Mouse (Mus musculus): ENCODE measurements around the gene Slc39a9.

Gene Slc39a9

GRCm38 (mm10) chr12:80643693-80644505 is at the start of gene Slc39a9, which contains the start of gene Erh:
TSS of gene Slc39a9 (plus strand) at chr12:80643883.
TSS of gene Erh (minus strand) at chr12:80644341.
- DNase-seq = peak; percentile 93

- peak; percentile 39 for DNase-seq
Measured at GRCm38 (mm10) chr12:80594141-80594540, 49.5 kb upstream of the Slc39a9 start.

GRCm38 (mm10) chr12:80594781-80595180 is 48.9 kb upstream of the Slc39a9 start:
- no peak for DNase-seq

GRCm38 (mm10) chr12:80595566-80595965 is 48.1 kb upstream of the Slc39a9 start:
- DNase-seq = peak; percentile 50

GRCm38 (mm10) chr12:80595968-80596367 is 47.7 kb upstream of the Slc39a9 start:
- DNase-seq = no peak

GRCm38 (mm10) chr12:80598236-80598635 is 45.4 kb upstream of the Slc39a9 start:
- DNase-seq = no peak

DNA sequence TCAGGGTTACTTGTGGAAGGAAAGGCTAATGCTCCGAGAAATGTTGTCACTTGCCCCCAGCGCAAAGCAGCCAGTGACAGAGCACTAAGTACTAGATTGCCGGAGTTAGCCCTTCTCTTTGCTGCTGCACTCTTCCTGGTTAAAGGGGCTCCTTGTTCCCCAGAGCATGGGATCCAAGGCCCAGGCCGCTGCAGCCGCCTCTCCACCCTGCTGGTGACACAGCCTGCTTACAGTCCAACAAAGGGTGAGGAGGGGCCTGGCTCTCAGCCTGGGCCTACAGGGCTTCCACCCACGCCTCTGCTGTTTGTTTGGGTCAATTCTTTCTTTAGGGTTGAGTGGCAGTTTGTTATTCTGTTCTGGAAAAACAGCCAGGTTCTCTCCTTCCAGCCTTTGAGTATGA is 44.9 kb upstream of the Slc39a9 start:
- DNase-seq = no peak

DNA sequence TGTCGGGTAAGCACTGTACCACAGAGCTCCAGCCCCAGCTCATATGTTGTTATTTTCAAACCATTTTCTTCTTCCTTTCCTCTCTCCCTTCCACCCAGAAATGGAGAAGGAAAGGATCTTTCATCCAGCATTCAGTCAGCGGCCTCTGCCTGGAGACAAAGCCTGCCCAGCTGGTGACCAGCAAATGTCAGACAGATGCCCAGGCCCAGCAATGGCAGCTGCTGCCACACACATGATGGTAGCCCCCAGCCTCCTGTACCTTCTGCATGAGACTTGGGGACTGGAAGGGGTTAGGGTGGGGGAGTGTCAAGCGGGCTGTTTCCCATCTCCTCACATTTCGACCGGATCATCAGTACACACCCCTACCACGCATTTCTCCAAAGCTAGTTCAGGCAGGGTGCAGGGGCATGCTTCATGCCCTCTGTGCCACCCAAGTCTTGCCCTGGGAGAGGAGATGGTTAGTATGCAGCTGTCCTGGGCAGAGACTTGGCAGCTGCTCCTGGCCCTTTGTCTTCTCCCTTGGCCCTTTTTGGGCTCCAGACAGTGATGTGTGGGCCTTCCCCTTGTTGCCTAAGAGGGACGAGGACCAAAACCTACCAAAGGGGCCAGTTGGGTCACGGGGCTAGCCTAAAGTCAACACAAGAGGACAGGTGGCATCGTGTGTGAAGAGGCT is 42.0 kb upstream of the Slc39a9 start:
- no peak for DNase-seq

- no peak for DNase-seq
Measured at GRCm38 (mm10) chr12:80602432-80602831, 41.3 kb upstream of the Slc39a9 start.

DNA sequence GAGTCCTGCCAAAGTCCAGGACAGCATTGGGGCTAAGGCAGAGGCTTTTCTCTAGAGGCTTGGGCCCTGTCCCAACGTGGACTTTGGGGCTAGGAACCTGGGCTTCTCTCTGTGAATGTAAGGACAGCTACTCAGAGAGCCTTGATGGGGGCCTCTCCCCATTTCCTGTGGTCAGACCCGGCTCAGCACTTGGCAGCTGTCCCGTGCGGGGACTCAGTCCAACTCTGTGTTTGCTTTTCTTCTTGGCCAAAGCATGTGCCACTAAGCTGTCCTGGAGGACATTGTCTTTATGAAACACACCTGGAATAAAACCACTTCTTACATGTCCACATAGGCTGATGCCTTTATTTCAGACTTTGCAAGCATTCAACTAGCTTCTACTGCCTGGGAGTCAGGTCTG is 40.1 kb upstream of the Slc39a9 start:
- DNase-seq = peak; percentile 41

DNA sequence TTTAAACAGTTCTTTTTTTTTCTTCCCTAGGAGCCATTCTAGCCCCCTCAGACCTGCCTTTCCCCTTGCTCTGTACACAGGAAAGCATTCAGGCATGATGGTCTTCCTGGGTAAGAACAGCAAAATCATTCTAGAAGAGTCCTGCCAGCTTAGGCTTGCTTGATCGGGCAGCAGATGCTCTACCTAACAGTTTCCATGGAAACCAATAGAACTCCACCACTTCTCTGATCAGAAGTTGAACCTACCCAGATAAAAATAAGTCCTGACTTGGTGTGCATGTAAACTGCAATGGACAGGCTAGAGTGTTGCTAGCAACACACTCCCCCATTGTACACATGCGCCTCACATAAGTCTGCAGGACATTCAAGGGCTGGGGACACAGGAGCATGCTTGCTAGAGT is 39.5 kb upstream of the Slc39a9 start:
- no peak for DNase-seq

- DNase-seq = no peak
Measured at GRCm38 (mm10) chr12:80608576-80608975, 35.1 kb upstream of the Slc39a9 start.

DNA sequence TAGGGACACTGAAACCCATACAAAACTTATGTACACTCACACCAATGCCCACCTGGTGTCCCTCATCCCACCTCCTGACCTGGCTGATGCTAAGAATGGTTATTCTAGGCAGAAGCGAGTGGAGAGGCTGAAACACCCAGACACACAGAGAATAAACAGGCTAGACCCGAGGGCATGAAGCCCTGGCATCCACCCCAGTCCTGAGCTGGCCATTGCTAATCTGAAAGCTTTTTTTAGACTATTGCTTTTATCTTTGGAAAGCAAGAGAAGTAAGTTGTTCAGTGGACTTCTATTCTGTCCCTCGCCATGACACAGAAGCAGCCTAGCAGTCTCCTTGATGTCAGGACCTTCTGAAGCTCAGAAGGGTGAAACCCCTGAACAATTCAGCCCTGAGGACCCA is 33.8 kb upstream of the Slc39a9 start:
- DNase-seq = no peak

DNA sequence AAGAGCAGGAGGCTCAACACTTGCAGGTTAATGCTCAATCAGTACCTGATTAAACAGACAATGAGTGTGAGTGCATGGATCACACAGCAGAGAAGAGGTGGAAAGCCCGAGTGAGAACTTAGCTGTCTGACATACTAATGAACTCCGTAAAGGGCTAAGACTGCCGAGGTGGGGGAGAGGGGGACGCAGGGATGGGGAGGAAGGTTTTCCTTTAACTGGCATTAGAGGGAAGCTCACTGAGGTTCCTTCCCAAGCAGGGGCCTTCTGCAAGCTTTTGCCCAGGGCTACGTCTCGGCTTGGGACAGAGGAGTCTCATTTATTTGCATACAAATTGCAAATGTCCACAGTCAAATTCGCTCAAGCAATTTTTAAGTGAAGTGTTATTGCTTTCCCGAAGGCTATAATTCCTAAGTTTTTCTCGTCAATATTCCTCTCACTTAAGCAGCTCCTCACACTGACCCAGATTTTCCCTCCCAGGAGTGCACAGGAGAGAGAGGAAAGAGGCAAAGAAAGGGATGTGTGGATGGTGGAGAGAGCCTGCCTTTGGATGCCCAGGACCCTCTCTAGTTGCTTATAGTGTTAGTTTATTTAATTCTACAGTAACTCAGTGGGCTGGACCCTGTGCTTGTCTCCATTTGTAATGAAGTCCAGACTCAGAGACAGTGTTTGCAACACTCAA is 31.4 kb upstream of the Slc39a9 start:
- DNase-seq = no peak

DNA sequence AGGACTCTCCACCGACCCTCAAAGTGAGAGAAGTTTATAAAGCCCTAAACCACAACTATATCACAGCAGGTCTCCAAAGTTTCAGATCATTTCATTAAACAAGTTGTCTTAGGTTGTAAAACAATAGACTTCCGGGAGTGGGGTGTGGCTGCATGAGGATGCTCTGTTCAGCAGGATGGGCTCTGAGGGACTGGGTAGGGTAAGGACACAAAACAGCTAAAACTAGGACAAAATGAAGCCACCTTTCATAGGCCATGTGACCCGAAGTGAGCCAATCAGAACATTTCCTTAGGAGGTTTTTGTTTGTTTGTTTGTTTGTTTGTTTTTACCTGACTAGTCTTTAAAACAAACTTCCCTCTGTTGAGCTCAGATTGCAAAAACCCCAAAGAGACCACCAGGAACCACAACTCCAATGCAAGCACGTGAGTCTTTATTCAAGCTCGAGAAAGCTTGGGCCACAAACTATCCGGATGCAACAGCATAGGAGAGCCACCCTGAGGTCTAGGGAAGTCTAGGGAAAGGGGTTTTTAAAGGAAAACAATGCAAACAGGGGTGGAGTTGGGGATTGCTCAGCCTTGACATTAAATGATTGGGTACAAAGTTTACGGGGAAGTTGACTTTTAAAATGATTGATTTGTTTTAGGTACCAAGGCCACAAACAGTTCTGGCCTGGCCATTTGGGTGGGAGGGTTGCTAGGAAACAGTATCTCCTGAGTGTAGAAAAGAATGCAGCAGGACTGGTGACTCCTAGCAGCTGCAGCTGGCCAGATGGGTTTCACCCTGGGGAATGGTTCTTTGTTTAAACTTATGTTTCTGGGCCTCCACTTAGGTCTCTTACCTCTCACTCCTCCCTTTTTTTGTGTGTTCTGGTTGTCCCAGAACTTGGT is 28.1 kb upstream of the Slc39a9 start:
- DNase-seq = no peak

- DNase-seq = no peak
Measured at GRCm38 (mm10) chr12:80620501-80620900, 23.2 kb upstream of the Slc39a9 start.

DNA sequence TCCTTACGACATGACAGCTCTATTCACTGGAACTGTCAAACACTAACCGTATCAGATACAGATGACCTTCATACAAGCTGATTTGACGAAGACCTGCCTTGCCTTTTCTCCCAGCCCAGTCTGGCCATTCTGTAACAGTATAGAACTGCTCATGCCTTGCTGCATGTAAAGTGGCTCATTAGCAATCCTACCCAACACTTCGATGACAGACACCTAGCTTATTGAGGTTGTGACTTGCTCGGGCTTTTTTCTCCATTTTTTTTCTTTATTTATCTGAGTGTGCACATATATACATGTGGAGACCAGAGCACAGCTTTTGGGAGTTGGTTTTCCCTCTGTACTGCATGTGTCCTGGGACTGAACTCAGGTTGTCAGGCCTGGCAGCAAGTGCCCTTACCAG is 11.9 kb upstream of the Slc39a9 start:
- no peak for DNase-seq

DNA sequence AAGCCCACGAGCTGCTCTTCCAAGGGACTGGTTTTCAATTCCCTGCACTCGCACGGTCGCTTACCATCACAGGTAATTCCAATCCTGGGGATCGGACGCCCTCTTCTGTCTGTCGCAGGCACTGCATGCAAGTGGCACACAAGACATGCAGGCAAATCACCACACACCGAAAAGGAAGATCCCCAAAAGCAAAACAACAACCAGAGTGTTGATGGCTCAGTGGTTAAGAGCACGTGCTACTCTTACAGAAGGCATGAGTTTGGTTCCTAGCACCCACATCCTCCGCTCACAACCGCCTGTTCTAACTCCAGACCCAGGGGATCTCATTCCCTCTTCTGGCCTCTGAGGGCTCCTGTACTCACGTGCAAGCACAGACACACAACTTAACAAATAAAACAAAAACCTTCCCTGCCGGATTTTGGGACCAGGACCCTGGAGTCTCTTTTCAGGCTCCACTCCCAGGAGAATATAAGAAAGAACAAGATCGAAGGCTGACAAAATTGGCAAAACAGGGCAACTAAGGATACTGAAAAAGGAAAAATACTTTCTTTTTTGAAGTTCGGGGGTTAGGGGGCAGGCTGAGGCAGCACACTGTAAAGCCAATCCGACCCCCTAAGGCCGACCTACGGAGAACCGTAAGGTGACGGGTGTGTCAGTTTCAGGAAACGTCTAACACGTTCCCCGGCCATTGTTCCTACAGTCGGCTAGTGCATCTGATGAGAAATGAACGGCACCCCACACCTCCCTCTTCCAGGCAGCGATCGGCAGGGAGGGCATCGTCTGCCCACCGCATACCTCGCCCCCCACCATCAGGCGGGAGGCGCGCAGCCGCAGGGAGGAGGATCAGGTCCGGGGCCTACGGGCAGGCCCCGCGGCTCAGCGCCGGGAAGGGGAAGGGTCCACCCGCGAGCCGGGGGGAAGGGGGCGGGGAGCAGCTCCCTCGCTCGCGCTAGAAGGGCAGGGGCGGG is 674 bp upstream of the Slc39a9 start:
- peak; percentile 87 for DNase-seq

- peak; percentile 7 for DNase-seq
Measured at GRCm38 (mm10) chr12:80644506-80644868, 804 bp downstream of the Slc39a9 start.

DNA sequence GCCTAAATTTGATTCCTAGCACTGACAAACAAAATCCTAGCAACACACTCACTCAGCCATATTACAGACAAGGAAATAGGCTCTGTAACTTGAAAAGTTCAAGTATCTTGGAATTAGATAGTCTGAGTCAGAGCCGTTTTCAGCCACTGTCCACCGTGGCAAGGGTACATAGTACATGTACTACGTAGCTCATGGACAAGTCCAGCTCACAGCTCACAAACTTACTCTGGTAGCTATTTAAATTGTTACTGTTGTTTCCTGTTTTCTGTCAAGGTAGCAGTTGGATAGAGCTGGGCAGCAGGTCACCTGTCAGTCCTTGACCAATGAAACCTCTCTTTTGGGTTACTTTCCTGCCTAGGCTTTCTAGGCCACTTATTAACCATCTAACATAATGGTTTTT is 2.7 kb downstream of the Slc39a9 start:
- DNase-seq = no peak

GRCm38 (mm10) chr12:80653951-80654658 is 10.4 kb downstream of the Slc39a9 start:
- DNase-seq = no peak

All from liver (tissue).